Mouse (Mus musculus): ENCODE results near the gene Smarca2. TPM values are rescaled to one million over a fixed set of nuclear protein-coding genes. Genes with fewer than 3 reads are reported as not detected.
A peak's percentile ranks its signal among the peaks of the same experiment; 100 is the strongest.

Gene Smarca2
- polyA plus RNA-seq, 1 experiment, result 156 TPM

DNA sequence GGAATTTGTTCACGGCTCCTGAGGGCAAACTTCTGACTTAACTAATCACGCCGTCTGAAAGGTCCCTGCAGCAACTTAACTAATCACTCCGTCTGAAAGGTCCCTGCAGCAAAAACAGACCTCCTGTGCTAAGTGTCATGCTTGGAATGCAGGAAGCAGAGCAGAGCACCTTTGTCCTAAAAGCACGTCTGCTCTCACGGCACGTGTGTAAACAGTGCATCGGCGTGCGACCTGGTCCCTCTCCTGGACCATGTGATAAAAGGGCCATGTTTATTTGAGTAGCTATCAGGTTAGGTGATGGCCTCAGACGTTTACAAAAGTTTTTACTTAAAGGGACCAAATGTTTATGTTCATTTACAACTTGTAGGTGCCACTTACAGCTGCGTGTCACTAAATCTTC, 104.2 kb downstream of the Smarca2 start:
- TF ChIP-seq POLR2A (IDR thresholded peaks at IDR 0.05; ENCODE audit: extremely low read depth, insufficient read depth, low read length) (no peak), CTCF (IDR thresholded peaks at IDR 0.05; ENCODE audit: extremely low read depth, insufficient read depth, low read length) (no peak)

DNA sequence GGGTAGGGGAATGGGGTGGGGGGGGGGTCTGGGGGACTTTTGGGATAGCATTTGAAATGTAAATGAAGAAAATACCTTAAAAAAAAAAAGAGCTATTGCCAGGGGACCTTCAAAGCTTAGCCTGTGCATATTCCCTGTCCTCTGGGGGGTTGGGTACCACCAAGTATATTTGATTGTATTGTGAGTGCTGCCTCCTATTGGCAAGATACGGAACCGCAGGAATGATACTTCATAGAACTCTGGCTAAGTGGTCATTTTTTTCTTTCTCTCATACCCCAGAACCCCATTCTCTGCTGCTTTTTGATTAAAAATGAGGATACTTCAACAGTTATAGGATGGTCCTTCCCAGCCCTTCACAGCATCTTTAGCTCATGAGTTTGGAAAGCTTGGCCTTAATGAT, 106.4 kb downstream of the Smarca2 start:
- H3K4me1 ChIP-seq (ENCODE audit: control insufficient read depth, insufficient read depth, low read length), result no peaks in the 10 kb centered on the region
- H3K4me3 ChIP-seq (ENCODE audit: insufficient read depth, low read length), result no peak overlapping the region
- H3K27ac ChIP-seq (ENCODE audit: insufficient read depth, low read length), result no peak overlapping the region
- TF ChIP-seq CTCF (IDR thresholded peaks at IDR 0.05; ENCODE audit: extremely low read depth, insufficient read depth, low read length) (0 out of 2 replicates have a peak, but pooled peaks have one; percentile 18), POLR2A (IDR thresholded peaks at IDR 0.05; ENCODE audit: extremely low read depth, insufficient read depth, low read length) (no peak)

More for the DNA sequence above, 104.2 kb downstream of the Smarca2 start:
- Histone ChIP-seq H3K27ac (ENCODE audit: insufficient read depth, low read length) (no peak overlapping the region), H3K4me1 (ENCODE audit: control insufficient read depth, insufficient read depth, low read length) (no peaks in the 10 kb centered on the region; the same call in 1 of the 2 replicates), H3K4me3 (ENCODE audit: insufficient read depth, low read length) (no peak overlapping the region)

DNA sequence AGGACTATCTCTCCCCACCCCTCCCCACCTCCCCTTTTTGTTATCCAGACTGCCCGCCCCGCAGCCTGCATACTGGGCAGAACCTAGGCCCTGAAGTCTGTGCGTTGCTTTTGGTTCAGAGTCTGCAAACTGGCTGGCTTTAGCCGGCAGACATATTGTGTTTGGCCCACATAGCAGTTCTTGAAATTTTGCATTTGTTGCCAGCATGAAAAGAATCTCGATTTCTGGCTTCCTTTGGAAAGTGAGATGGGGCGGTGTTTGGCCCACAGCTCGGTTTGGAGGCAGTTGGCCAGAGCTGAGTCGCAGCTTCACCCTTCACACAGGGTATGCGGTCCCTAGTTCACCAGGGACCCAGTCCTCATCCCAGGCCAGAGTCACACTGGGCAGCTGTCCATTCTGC, 111.4 kb downstream of the Smarca2 start:
- no peak overlapping the region for H3K4me3 ChIP-seq (ENCODE audit: insufficient read depth, low read length)
- H3K27ac ChIP-seq (ENCODE audit: insufficient read depth, low read length), result no peak overlapping the region
- no peaks in the 10 kb centered on the region for H3K4me1 ChIP-seq (ENCODE audit: control insufficient read depth, insufficient read depth, low read length)
- no peak for TF ChIP-seq CTCF (IDR thresholded peaks at IDR 0.05; ENCODE audit: extremely low read depth, insufficient read depth, low read length)
- TF ChIP-seq POLR2A (IDR thresholded peaks at IDR 0.05; ENCODE audit: extremely low read depth, insufficient read depth, low read length), result no peak

DNA sequence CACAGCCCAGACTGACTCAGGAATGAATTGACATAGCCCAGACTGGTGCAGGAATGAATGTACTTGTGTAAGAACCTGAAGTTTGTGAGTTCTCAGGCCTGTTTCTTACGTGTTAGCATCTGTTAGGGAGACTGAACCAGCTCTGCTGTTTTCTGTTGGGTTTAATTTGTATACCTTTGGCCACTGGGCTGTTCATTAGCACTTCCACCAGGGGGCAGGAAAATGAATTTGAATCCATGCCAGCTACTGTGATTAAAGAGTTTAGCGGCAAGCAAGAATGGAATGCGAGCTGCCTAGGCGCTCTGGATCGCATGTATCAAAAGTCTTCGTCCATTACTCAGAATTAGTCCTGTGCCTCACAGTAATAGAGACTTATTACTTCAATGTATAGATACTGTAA, 113.4 kb downstream of the Smarca2 start:
- Histone ChIP-seq H3K27ac (ENCODE audit: insufficient read depth, low read length) (no peak overlapping the region), H3K4me1 (ENCODE audit: control insufficient read depth, insufficient read depth, low read length) (0 out of 2 replicates have a peak, but pooled peaks cover under 1% of the 10 kb centered on the region), H3K4me3 (ENCODE audit: insufficient read depth, low read length) (no peak overlapping the region)
- TF ChIP-seq CTCF (IDR thresholded peaks at IDR 0.05; ENCODE audit: extremely low read depth, insufficient read depth, low read length) (peak; percentile 52), POLR2A (IDR thresholded peaks at IDR 0.05; ENCODE audit: extremely low read depth, insufficient read depth, low read length) (no peak)

DNA sequence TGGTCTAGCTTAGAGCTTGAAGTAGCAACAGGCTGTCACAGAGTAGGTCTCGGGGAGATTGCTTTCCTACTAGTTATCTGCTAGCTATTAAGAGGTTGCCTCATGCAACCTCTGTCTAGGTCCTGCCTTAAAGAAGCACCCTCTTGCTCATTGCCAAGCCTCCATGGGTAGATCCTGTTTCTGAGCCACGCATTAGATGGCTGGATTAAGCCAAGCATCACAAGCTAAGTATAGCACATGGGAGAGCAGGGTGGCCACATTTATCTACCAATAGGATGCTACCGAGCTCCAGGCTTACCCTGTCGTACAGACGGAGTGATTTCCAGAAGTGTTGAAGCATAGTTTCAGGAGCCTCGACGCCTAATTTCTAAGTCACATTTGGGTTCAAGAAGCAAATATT, 114.3 kb downstream of the Smarca2 start:
- Histone ChIP-seq H3K4me1 (ENCODE audit: control insufficient read depth, insufficient read depth, low read length) (0 out of 2 replicates have a peak, but pooled peaks cover 1% of the 10 kb centered on the region), H3K4me3 (ENCODE audit: insufficient read depth, low read length) (no peak overlapping the region), H3K27ac (ENCODE audit: insufficient read depth, low read length) (no peak overlapping the region)
- no peak for TF ChIP-seq POLR2A (IDR thresholded peaks at IDR 0.05; ENCODE audit: extremely low read depth, insufficient read depth, low read length)
- no peak for TF ChIP-seq CTCF (IDR thresholded peaks at IDR 0.05; ENCODE audit: extremely low read depth, insufficient read depth, low read length)

DNA sequence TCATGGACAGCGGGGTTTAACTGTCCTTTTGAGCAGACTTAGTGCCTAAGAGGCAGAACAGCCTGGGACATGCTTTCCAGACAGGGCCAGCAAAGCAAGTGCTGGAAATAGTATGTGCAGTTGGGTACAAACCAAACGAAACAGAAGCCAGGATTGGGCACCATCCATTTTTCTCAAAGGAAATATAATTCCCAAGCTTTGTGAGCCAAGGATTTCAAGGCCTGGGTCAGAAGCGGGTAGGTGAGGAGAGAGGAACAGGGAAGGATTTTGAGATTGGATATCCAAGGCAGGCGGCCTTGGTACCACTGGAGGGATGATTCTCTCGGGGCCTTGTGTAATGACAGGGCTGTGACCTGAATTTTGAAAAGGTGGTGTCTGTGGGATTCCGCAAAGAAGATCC, 116.9 kb downstream of the Smarca2 start:
- Histone ChIP-seq H3K27ac (ENCODE audit: insufficient read depth, low read length) (no peak overlapping the region), H3K4me3 (ENCODE audit: insufficient read depth, low read length) (no peak overlapping the region), H3K4me1 (ENCODE audit: control insufficient read depth, insufficient read depth, low read length) (0 out of 2 replicates have a peak, but pooled peaks cover 1% of the 10 kb centered on the region)
- TF ChIP-seq POLR2A (IDR thresholded peaks at IDR 0.05; ENCODE audit: extremely low read depth, insufficient read depth, low read length) (no peak), CTCF (IDR thresholded peaks at IDR 0.05; ENCODE audit: extremely low read depth, insufficient read depth, low read length) (no peak)

DNA sequence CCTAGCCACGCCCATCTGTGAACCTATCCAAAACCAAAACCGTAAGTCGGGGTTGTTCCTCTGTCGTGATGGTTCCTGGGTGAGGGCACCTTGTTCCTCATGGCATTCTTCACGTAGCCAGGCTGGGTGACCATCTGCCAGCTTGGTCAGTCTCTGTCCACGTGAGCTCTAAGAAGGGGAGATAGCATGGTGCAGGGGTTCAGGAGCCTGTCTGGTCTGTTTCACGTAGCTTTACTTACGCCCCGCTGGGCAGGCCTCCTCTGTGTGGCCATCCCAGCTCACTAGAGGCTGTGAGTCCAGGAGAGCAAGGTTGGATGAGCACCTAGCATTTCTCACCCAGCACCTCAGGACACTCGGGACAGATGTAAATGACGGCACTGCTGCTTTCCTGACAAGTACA, 119.0 kb downstream of the Smarca2 start:
- TF ChIP-seq CTCF (IDR thresholded peaks at IDR 0.05; ENCODE audit: extremely low read depth, insufficient read depth, low read length) (no peak), POLR2A (IDR thresholded peaks at IDR 0.05; ENCODE audit: extremely low read depth, insufficient read depth, low read length) (no peak)
- Histone ChIP-seq H3K4me3 (ENCODE audit: insufficient read depth, low read length) (no peak overlapping the region), H3K27ac (ENCODE audit: insufficient read depth, low read length) (no peak overlapping the region), H3K4me1 (ENCODE audit: control insufficient read depth, insufficient read depth, low read length) (0 out of 2 replicates have a peak, but pooled peaks cover 1% of the 10 kb centered on the region)

DNA sequence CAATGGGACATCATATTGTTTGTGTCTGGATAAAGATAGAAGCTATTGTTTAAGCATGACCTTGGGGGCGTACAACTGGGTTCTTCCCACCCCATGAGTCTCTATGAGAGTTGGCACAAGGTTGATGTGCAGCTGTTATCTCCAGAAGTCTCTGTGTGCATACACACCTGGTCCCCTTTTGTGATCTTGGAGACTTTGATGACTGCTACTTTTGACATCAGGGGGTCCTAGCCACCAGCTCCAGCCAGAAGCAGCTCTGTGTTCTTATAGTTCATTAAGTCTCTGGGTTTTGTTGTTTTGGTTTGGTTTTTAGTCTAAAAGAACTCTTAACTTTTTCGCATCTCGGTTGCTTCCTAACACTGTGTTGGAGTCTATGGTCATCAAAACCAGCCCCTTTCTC, 119.8 kb downstream of the Smarca2 start:
- TF ChIP-seq POLR2A (IDR thresholded peaks at IDR 0.05; ENCODE audit: extremely low read depth, insufficient read depth, low read length), result no peak
- no peak for TF ChIP-seq CTCF (IDR thresholded peaks at IDR 0.05; ENCODE audit: extremely low read depth, insufficient read depth, low read length)
- Histone ChIP-seq H3K4me3 (ENCODE audit: insufficient read depth, low read length) (no peak overlapping the region), H3K27ac (ENCODE audit: insufficient read depth, low read length) (no peak overlapping the region), H3K4me1 (ENCODE audit: control insufficient read depth, insufficient read depth, low read length) (0 out of 2 replicates have a peak, but pooled peaks cover 1% of the 10 kb centered on the region)

DNA sequence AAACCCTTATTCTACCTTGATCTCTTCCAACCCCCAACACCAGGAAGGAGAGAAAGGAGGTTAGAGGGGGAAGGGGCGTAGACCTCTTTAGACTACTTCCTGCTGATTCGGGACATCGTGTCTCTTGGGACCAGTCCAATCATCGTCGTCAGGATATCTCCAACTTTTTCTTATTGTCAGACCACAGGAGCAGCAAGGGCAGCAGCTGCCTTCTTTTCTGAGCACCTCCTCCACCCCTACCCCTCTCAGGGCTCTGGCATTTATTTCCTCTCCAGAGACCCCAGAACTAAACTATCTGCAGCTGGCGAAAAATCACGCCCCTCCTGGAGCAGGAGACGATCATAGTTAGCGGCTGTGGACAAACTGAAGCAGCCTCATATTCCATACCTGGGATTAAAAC, 122.9 kb downstream of the Smarca2 start:
- no peak for TF ChIP-seq POLR2A (IDR thresholded peaks at IDR 0.05; ENCODE audit: extremely low read depth, insufficient read depth, low read length)
- Histone ChIP-seq H3K4me1 (ENCODE audit: control insufficient read depth, insufficient read depth, low read length) (peaks cover 7% of the 10 kb centered on the region; the same call in 1 of the 2 replicates), H3K27ac (ENCODE audit: insufficient read depth, low read length) (no peak overlapping the region), H3K4me3 (ENCODE audit: insufficient read depth, low read length) (no peak overlapping the region)

DNA sequence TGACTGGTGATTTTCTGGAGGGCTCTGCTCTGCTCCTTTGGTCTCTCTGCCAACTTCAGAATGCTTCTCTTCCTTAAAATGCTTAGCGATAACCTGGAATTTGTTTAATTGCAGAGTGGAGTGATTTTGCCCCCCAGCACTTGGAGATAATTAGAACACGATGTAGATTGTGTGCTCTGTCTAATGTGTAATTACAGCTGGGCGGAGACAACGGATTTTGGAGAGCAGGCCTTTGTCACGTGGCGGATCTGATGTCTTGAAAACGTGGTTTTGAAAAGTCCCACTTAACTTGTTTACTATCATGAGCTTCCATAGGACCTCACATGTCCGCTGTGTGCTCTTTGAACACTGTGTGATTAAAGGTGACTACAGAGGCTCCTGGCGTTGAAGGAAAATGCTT, 125.6 kb downstream of the Smarca2 start:
- TF ChIP-seq CTCF (IDR thresholded peaks at IDR 0.05; ENCODE audit: extremely low read depth, insufficient read depth, low read length) (no peak), POLR2A (IDR thresholded peaks at IDR 0.05; ENCODE audit: extremely low read depth, insufficient read depth, low read length) (no peak)
- Histone ChIP-seq H3K4me3 (ENCODE audit: insufficient read depth, low read length) (no peak overlapping the region), H3K4me1 (ENCODE audit: control insufficient read depth, insufficient read depth, low read length) (peaks cover 5% of the 10 kb centered on the region; the same call in 1 of the 2 replicates), H3K27ac (ENCODE audit: insufficient read depth, low read length) (no peak overlapping the region)

Data from cortical plate, adult 2 months (tissue).